Mouse (Mus musculus) CD4-positive helper T cell, adult 2 months (primary cell): ENCODE measurements around the gene Rpl37a.

Experiments used
- DNase-seq: peaks from one replicate; pipeline ENCODE4 v3.0.0-alpha.2; 2012; ENCODE audit warnings: low read depth, missing footprints, low spot score

Gene Rpl37a

GRCm38 (mm10) chr1:72710753-72711653 lies at the start of gene Rpl37a:
Rpl37a (plus strand) TSS chr1:72711290.
- DNase-seq, result peak; percentile 96

GRCm38 (mm10) chr1:72673070-72673469 lies 38.0 kb upstream of the Rpl37a start:
- no peak for DNase-seq

- peak; percentile 16 for DNase-seq
These were observed 14.8 kb upstream of the Rpl37a start for GRCm38 (mm10) chr1:72696256-72696655.

- DNase-seq, result no peak
These were observed 12.4 kb upstream of the Rpl37a start for GRCm38 (mm10) chr1:72698651-72699050.

- DNase-seq, result no peak
These were observed 10.6 kb upstream of the Rpl37a start, which contains the start of gene Ankar for GRCm38 (mm10) chr1:72700479-72700878. Ankar (minus strand) TSS chr1:72700579.

- no peak for DNase-seq
These were observed 3.6 kb upstream of the Rpl37a start for GRCm38 (mm10) chr1:72707525-72707924.

GRCm38 (mm10) chr1:72711684-72712083 lies 594 bp downstream of the Rpl37a start:
- no peak for DNase-seq

GRCm38 (mm10) chr1:72714547-72714946 lies 3.5 kb downstream of the Rpl37a start:
- DNase-seq, result no peak

- no peak for DNase-seq
These were observed 4.0 kb downstream of the Rpl37a start for GRCm38 (mm10) chr1:72715065-72715464.

GRCm38 (mm10) chr1:72715593-72716361 lies 4.7 kb downstream of the Rpl37a start:
- DNase-seq, result no peak

- DNase-seq, result no peak
These were observed 5.3 kb downstream of the Rpl37a start for GRCm38 (mm10) chr1:72716421-72716820.

- DNase-seq, result peak; percentile 59
These were observed 5.8 kb downstream of the Rpl37a start for GRCm38 (mm10) chr1:72716926-72717325.

GRCm38 (mm10) chr1:72717540-72717939 lies 6.5 kb downstream of the Rpl37a start:
- no peak for DNase-seq

GRCm38 (mm10) chr1:72718846-72719245 lies 7.8 kb downstream of the Rpl37a start:
- DNase-seq, result peak; percentile 46

- no peak for DNase-seq
These were observed 9.1 kb downstream of the Rpl37a start for GRCm38 (mm10) chr1:72720115-72720725.

- DNase-seq, result no peak
These were observed 11.6 kb downstream of the Rpl37a start for GRCm38 (mm10) chr1:72722646-72723045.

GRCm38 (mm10) chr1:72724354-72724753 lies 13.3 kb downstream of the Rpl37a start:
- DNase-seq, result no peak

GRCm38 (mm10) chr1:72725941-72726340 lies 14.9 kb downstream of the Rpl37a start:
- no peak for DNase-seq

GRCm38 (mm10) chr1:72728781-72729180 lies 17.7 kb downstream of the Rpl37a start:
- no peak for DNase-seq

- DNase-seq, result no peak
These were observed 19.0 kb downstream of the Rpl37a start for GRCm38 (mm10) chr1:72730126-72730525.

- no peak for DNase-seq
These were observed 22.2 kb downstream of the Rpl37a start for GRCm38 (mm10) chr1:72733191-72733691.
